Mouse (Mus musculus): ENCODE measurements at regions not wholly inside any gene's neighbourhood (a gene's known extent, or its start where the extent isn't known, plus 50 kb on each side); places are given as distances from the start of the nearest gene placed in this dataset.
A peak's percentile ranks its signal among the peaks of the same experiment; 100 is the strongest.
"Not testable (repeated sequence)": the region's sequence is repeated elsewhere in the genome, so short reads cannot be mapped to it uniquely, and the experiment has no call there.

GRCm38 (mm10) chr15:93094202-93095135 lies 180.5 kb downstream of the Gxylt1 start:
- DNase-seq (ENCODE audit: low spot score), result no peak

- no peak for DNase-seq (ENCODE audit: low spot score)
These were observed 183.6 kb downstream of the Gxylt1 start for GRCm38 (mm10) chr15:93091396-93091795.

- peak; percentile 27 for DNase-seq (ENCODE audit: low spot score)
These were observed 185.6 kb downstream of the Gxylt1 start for GRCm38 (mm10) chr15:93089347-93089746.

GRCm38 (mm10) chr15:93084967-93085617 lies 189.9 kb downstream of the Gxylt1 start:
- DNase-seq (ENCODE audit: low spot score), result no peak

- DNase-seq (ENCODE audit: low spot score), result no peak
These were observed 200.9 kb downstream of the Gxylt1 start for GRCm38 (mm10) chr15:93074070-93074469.

GRCm38 (mm10) chr15:93062213-93063131 lies 212.5 kb downstream of the Gxylt1 start:
- DNase-seq (ENCODE audit: low spot score), result no peak

- no peak for DNase-seq (ENCODE audit: low spot score)
These were observed 221.5 kb downstream of the Gxylt1 start for GRCm38 (mm10) chr15:93053471-93053870.

GRCm38 (mm10) chr15:93027185-93027584 lies 247.8 kb downstream of the Gxylt1 start:
- no peak for DNase-seq (ENCODE audit: low spot score)

GRCm38 (mm10) chr15:93026456-93027078 lies 248.4 kb downstream of the Gxylt1 start:
- DNase-seq (ENCODE audit: low spot score), result no peak

GRCm38 (mm10) chr15:93025791-93026190 lies 249.2 kb downstream of the Gxylt1 start:
- DNase-seq (ENCODE audit: low spot score), result no peak

- DNase-seq (ENCODE audit: low spot score), result no peak
These were observed 250.8 kb downstream of the Gxylt1 start for GRCm38 (mm10) chr15:93024171-93024570.

- no peak for DNase-seq (ENCODE audit: low spot score)
These were observed 263.8 kb downstream of the Gxylt1 start for GRCm38 (mm10) chr15:93011166-93011565.

GRCm38 (mm10) chr15:93010629-93011028 lies 264.4 kb downstream of the Gxylt1 start:
- no peak for DNase-seq (ENCODE audit: low spot score)

GRCm38 (mm10) chr15:93005751-93006231 lies 269.2 kb downstream of the Gxylt1 start:
- DNase-seq (ENCODE audit: low spot score), result no peak

GRCm38 (mm10) chr15:93005186-93005585 lies 269.8 kb downstream of the Gxylt1 start:
- not testable (repeated sequence) for DNase-seq (ENCODE audit: low spot score)

GRCm38 (mm10) chr15:93004551-93004950 lies 270.4 kb downstream of the Gxylt1 start:
- DNase-seq (ENCODE audit: low spot score), result no peak

- no peak for DNase-seq (ENCODE audit: low spot score)
These were observed 271.7 kb downstream of the Gxylt1 start for GRCm38 (mm10) chr15:93003233-93003632.

- DNase-seq (ENCODE audit: low spot score), result no peak
These were observed 272.7 kb downstream of the Gxylt1 start for GRCm38 (mm10) chr15:93002002-93002904.

- no peak for DNase-seq (ENCODE audit: low spot score)
These were observed 273.5 kb downstream of the Gxylt1 start for GRCm38 (mm10) chr15:93001346-93002001.
